Mouse (Mus musculus) erythroblast, embryonic 14.5 days (primary cell): ENCODE data around the gene Pck1.

ENCODE experiments used
- GATA1 ChIP-seq: IDR thresholded peaks from 2 replicates; pipeline ENCODE4 v1.6.1; 2012; ENCODE audit warnings: low read length, inconsistent platforms, mixed read lengths
- TAL1 ChIP-seq: IDR thresholded peaks from 3 replicates; pipeline ENCODE4 v1.6.1; 2012; ENCODE audit warnings: low read length, inconsistent platforms, mixed read lengths

DNA sequence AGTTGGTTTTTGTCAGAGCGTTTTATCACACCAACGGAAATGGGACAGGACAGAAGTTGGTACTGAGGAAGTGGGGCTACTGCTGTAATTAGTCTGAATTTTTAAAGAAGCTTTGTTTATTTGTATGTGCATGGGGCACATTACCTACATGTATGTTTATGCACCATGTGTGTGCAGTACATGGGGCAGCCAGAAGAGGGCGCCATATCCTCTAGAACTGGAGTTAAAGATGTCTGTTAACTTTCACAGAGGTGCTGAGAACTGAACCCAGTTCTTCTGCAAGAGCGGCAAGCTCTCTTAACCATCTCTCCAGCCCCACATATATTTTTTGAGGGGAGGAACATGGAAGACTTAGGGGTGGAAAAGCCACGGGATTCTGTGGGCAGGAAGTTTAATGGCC lies 22.9 kb downstream of the Pck1 start:
- TF ChIP-seq GATA1 (no peak), TAL1 (no peak)
